Mouse (Mus musculus) neutrophil, adult 65 days (primary cell): ENCODE data around the gene Olfr1471. TPM values are rescaled to one million over a fixed set of nuclear protein-coding genes. Genes with fewer than 3 reads are reported as not detected.

Source experiments
- total RNA-seq: library from RNA; stranded (reverse); gene quantifications from 2 replicates; pipeline ENCODE4 v1.2.4, GENCODE M21; 2023

The Olfr1471 gene
- total RNA-seq = not detected in 2 replicates

DNA sequence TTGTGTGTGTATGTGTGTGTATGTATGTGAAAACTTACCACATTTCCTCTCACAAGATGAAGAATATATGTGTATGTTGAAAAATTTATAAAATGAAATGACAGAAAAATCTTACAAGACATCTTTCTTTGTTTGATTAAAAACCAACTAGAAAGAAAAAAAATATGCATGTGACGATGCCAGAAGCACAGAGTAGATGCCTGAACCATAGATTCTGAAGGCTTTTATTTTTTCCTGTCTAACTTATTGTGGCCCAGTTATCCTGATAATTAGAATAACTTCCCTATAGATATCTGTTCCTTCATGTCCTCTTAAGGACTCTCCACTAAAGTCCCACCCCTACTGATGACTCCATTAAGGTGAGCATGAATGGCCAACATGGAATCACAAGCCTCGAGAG lies at the start of gene Olfr1471:
TSS of gene Olfr1471 (plus strand) at position 301 of the 400 bp plus-strand sequence.

DNA sequence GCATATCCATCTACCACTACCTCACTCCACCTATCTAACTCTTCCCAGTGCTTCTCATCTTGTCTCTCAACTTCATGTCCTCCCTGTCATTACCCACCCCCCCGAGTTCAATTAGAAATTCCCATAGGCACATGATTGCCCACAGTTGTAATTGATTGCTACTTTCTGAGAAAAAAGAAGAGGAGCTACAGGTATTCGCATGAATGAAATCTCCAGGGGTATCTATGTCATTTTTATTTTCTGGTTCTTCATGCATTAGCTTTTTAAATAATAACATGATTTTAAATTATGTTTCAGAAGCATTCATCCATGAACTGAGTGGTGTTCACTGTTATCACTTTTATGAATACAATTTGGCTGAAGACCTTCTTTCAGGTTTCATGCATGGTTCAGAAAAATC lies 35.7 kb upstream of the Olfr1471 start, which contains the start of gene Olfr1469:
TSS of gene Olfr1469 (plus strand) at position 301 of the 400 bp plus-strand sequence.

GRCm38 (mm10) chr19:13455986-13456385 lies 12.8 kb downstream of the Olfr1471 start, which contains the start of gene Olfr1472:
Olfr1472 (minus strand) TSS chr19:13456086.

DNA sequence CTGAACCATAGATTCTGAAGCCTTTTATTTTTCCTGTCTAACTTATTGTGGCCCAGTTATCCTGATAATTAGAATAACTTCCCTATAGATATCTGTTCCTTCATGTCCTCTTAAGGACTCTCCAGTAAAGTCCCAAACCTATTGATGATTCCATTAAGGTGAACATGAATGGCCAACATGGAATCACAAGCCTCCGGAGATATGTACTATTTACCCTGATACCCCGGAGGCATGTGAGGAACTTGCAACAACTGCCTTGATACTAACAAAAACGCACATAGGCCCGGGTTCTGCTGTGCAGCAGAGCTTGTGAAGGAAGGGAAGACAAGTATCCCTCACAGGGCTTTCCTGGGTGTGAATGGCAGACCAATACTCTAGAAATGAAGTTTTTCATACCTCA lies 26.1 kb downstream of the Olfr1471 start, which contains the start of gene Olfr1474:
TSS of gene Olfr1474 (plus strand) at position 301 of the 400 bp plus-strand sequence.

DNA sequence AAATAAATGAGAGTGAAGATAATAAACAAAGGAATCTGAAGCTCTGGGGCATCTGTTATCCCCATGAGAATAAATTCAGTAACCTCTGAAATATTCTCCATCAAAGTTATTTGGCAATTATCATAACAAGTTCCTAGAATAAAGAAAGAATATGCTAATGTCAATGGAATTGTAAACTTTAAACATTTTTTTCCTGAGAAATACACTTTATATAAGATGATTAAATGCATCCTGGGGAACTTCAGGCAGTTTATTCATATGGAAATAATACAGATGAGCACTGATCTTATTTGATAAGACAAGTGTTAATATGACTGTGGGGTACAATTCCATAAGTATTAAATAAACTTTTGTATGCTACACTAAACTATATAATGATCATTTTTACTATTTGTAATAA lies 36.9 kb downstream of the Olfr1471 start, which contains the start of gene Olfr1475:
TSS of gene Olfr1475 (minus strand) at position 101 of the 400 bp plus-strand sequence.

GRCm38 (mm10) chr19:13500246-13500645 lies 57.0 kb downstream of the Olfr1471 start, which contains the start of gene Olfr1477:
Olfr1477 (plus strand) TSS chr19:13500546.

Other genes with a start within 250 kb of the Olfr1471 start
- gene Olfr1463, start 212.1 kb upstream of the Olfr1471 start, total RNA-seq = not detected in 2 replicates
- gene Olfr1465, start 127.9 kb upstream of the Olfr1471 start, total RNA-seq = not detected in 2 replicates
- gene Olfr1466, start 104.5 kb upstream of the Olfr1471 start, total RNA-seq = not detected in 2 replicates
- gene Olfr1467, start 81.2 kb upstream of the Olfr1471 start, total RNA-seq = not detected in 2 replicates
- gene Olfr1469, start 35.6 kb upstream of the Olfr1471 start, total RNA-seq = not detected in 2 replicates
- not detected in 2 replicates for gene Olfr1472, start 12.7 kb downstream of the Olfr1471 start, total RNA-seq
- gene Olfr1474, start 26.2 kb downstream of the Olfr1471 start, total RNA-seq = not detected in 2 replicates
- not detected in 2 replicates for gene Olfr1475, start 36.8 kb downstream of the Olfr1471 start, total RNA-seq
- gene Olfr1477, start 57.1 kb downstream of the Olfr1471 start, total RNA-seq = not detected in 2 replicates
- not detected in 2 replicates for gene Olfr1480, start 84.5 kb downstream of the Olfr1471 start, total RNA-seq
- gene Olfr1484, start 140.1 kb downstream of the Olfr1471 start, total RNA-seq = not detected in 2 replicates
- not detected in 2 replicates for gene Olfr1487, start 174.0 kb downstream of the Olfr1471 start, total RNA-seq
- gene Olfr1489, start 188.2 kb downstream of the Olfr1471 start, total RNA-seq = not detected in 2 replicates
- not detected in 2 replicates for gene Olfr1490, start 207.7 kb downstream of the Olfr1471 start, total RNA-seq